Mouse (Mus musculus) ES-Bruce4 (cell line): ENCODE results near the gene Rps6kl1.

ENCODE experiments used
- CTCF ChIP-seq: IDR thresholded peaks from one replicate; pipeline ENCODE4 v1.8.1; 2011; ENCODE audit warnings: low read depth, low read length
- EP300 ChIP-seq: IDR thresholded peaks from 2 replicates; pipeline ENCODE4 v1.6.1; 2011; ENCODE audit warnings: low read depth, low read length; ENCODE audit not compliant: insufficient read depth
- POLR2A ChIP-seq: IDR thresholded peaks from one replicate; pipeline ENCODE4 v1.8.1; 2011; ENCODE audit warnings: low read length; ENCODE audit not compliant: insufficient read depth

DNA sequence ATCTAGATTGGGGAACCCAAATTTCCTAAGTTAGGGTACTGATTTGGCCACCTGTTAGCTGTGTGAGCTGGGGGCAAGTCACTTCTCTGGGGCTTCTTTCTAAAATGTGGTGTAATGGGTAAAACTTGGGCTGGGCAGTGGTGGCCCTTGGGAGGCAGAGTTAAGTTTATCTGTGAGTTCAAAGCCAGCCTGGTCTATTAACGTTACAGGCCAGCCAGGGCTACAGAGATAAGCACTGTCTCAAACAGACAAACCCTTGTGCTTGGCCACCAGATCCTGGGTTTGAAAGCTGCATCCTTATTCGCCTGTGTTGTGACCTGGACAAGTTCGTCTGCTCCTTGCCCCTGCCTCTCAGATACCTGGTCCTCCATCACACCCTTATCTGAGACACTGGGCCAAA, 59.9 kb downstream of the Rps6kl1 start:
- no peak for TF ChIP-seq CTCF
- no peak for TF ChIP-seq EP300
- no peak for TF ChIP-seq POLR2A
